In the genomic region with DNA sequence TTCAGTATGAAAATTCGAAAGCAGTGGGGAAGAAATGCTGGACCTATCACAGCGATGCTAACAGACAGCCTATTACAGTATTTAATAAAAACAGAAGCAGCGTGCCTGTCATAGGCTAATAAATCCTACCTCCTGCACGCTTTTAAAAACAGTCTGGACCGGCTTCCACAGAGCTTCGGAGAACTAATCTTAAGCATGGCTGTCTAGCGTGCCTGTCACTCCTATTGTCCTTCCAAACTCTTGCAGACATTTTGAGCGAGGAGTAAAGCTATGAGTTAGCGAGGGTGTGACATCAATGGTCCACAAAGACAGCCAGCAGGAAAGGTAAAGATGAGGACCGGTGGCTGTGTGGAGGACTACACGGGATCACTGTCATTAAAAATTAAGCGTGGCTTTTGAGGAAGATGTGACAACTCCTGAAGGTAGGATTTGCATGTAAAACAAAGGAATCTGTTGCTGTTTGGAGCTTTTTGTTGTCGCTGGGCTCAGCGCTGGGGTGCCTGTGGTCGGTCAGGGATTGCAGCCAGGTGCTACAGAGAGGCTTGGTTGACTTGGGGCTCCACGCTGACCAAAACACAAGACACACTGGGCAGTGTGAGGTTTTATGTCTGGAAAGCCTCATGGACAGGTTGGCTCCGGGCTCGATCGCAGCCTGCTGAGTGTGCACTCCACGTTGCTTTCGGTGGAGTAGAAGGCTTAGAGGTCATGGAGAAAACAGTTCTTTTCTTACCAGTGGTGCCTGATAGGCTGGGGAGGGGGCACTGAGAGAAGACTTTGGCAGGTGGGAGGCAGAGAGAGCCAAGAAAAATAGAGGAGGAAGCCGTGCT, we compare ENCODE assay signal across 8 mouse cellular contexts. TPM values are rescaled to one million over a fixed set of nuclear protein-coding genes. Genes with fewer than 3 reads are reported as not detected.
DNase-seq lines count a peak whose midpoint lies in the region; ATAC-seq and TF ChIP-seq lines count a peak whose summit lies in the region.

Gene Kcnmb2, plus strand, starts transcription at position 4 of the 827 bp plus-strand sequence.

- H3K36me3 ChIP-seq in forebrain, embryonic 16.5 days (ENCODE audit: control insufficient read depth, insufficient read depth), result no peaks in the 10 kb centered on the region
- H3K36me3 ChIP-seq in limb, embryonic 10.5 days, result no peaks in the 10 kb centered on the region

- intact Hi-C loops in left cerebral cortex, adult 2 months (cut with DNase I), result loop anchor here (10.0 kb wide), 1 partner anchor 412 kb away; no protein-coding TSS in a partner anchor
- intact Hi-C loops in gastrocnemius, postnatal 36 days (cut with DNase I), result no loop called here

- peaks cover 10% of the 10 kb centered on the region for H3K4me1 ChIP-seq in forebrain, embryonic 16.5 days (replicated peaks; ENCODE audit: control insufficient read depth, insufficient read depth, low read length)
- H3K4me1 ChIP-seq in limb, embryonic 10.5 days, result peaks cover 18% of the 10 kb centered on the region

- ATAC-seq in forebrain, embryonic 16.5 days, result peak; percentile 89

- under 1% methylated on average over 22 of the region's 22 CpGs for WGBS in forebrain, embryonic 16.5 days
- 4% methylated on average over 22 of the region's 22 CpGs for WGBS in limb, embryonic 10.5 days

- H3K9me3 ChIP-seq in forebrain, embryonic 16.5 days (ENCODE audit: control insufficient read depth, low read length), result no peaks in the 10 kb centered on the region
- H3K9me3 ChIP-seq in limb, embryonic 10.5 days (replicated peaks), result no peaks in the 10 kb centered on the region

- peak within 1 kb of the TSS; percentile 57 for H3K9ac ChIP-seq in forebrain, embryonic 16.5 days (replicated peaks; ENCODE audit: low read depth, low read length)

- TF ChIP-seq CTCF in left cerebral cortex, adult 2 months (IDR thresholded peaks at IDR 0.05), result no peak

- no peaks in the 10 kb centered on the region for H3K27me3 ChIP-seq in forebrain, embryonic 16.5 days (replicated peaks; ENCODE audit: control insufficient read depth, insufficient read depth, low read length)
- H3K27me3 ChIP-seq in limb, embryonic 10.5 days (ENCODE audit: low read depth, poor library complexity, severe bottlenecking), result peaks cover 31% of the 10 kb centered on the region

- H3K4me2 ChIP-seq in forebrain, embryonic 16.5 days (ENCODE audit: low read length), result peak within 1 kb of the TSS; percentile 88

- H3K27ac ChIP-seq in left cerebral cortex, adult 2 months, result peak within 1 kb of the TSS; percentile 42; the same call in 1 of the 2 replicates
- no peak within 1 kb of the TSS for H3K27ac ChIP-seq in forebrain, embryonic 16.5 days (ENCODE audit: low read length)
- H3K27ac ChIP-seq in limb, embryonic 10.5 days, result no peak within 1 kb of the TSS

- DNase-seq in left cerebral cortex, adult 2 months (ENCODE audit: extremely low spot score in 1 of 2, low spot score in 2 of 2), result no peak
- DNase-seq in left cerebral cortex, adult 18-20 months (ENCODE audit: low spot score in 2 of 2), result no peak
- peak; percentile 61 for DNase-seq in cerebellum, adult 9-10 months
- peak; percentile 37 for DNase-seq in limb, embryonic 10.5 days (ENCODE audit: low spot score)
- peak; percentile 46 for DNase-seq in retina, embryonic 14.5 days (ENCODE audit: low spot score)
- DNase-seq in gastrocnemius, postnatal 36 days, result no peak
- no peak for DNase-seq in right cerebral cortex, postnatal 14 days

- peak within 1 kb of the TSS; percentile 45 for H3K4me3 ChIP-seq in left cerebral cortex, adult 2 months
- peak within 1 kb of the TSS; percentile 53 for H3K4me3 ChIP-seq in forebrain, embryonic 16.5 days (replicated peaks; ENCODE audit: low read length)
- peak within 1 kb of the TSS; percentile 42 for H3K4me3 ChIP-seq in limb, embryonic 10.5 days

RNA-seq across cellular contexts. Expression of gene Kcnmb2, which starts in this region (rescaled TPM):
- 1 to 10 TPM; 6.3 to 7.0 TPM for total RNA-seq in left cerebral cortex, adult 2 months (2021)
- 1 to 10 TPM; 4.9 to 8.5 TPM for total RNA-seq in left cerebral cortex, adult 18-20 months (2021)
- polyA plus RNA-seq in forebrain, embryonic 16.5 days (2015; fragmentation: Nextera tagmentation; extraction: Ambion mirVana), result 5.2 and 5.6 TPM in 2 replicates
- polyA plus RNA-seq in limb, embryonic 10.5 days (2016; fragmentation: Nextera tagmentation; extraction: Ambion mirVana), result 0.09 and 0.53 TPM in 2 replicates
- total RNA-seq in gastrocnemius, postnatal 36 days (2021), result under 1 TPM; 0.15 to 0.28 TPM

Comparison
In these comparisons a context has a peak if more than half of its experiments do, and no peak if none do; other contexts are left out.
1. RNA of gene Kcnmb2 (total RNA-seq): 4.9 to 8.5 TPM in left cerebral cortex, adult 18-20 months and 6.3 to 7.0 TPM in left cerebral cortex, adult 2 months; 0.15 to 0.28 TPM in gastrocnemius, postnatal 36 days; every median in the first group is over 4 times any median in the second.
2. Peak in DNase-seq and H3K4me3 ChIP-seq in limb, embryonic 10.5 days; RNA of the gene not detected or under 1 TPM.
3. DNase-seq: peak in cerebellum, adult 9-10 months (single experiment) and retina, embryonic 14.5 days (single experiment); none in left cerebral cortex, adult 2 months (0 of 2), left cerebral cortex, adult 18-20 months (0 of 2), gastrocnemius, postnatal 36 days (0 of 2) and right cerebral cortex, postnatal 14 days (single experiment).
4. Peak in every context shown above with its lines, with median percentiles within 50 percentile points of each other: H3K4me3 ChIP-seq.